Comparison of ENCODE assay signal across 15 mouse cellular contexts in genomic region chr10:33622700-33623099, GRCm38 (mm10). TPM values are rescaled to one million over a fixed set of nuclear protein-coding genes. Genes with fewer than 3 reads are reported as not detected.
DNase-seq lines count a peak whose midpoint lies in the region; ATAC-seq and TF ChIP-seq lines count a peak whose summit lies in the region.
"Had no signal": no experiment of that assay in that cellular context is flagged by ENCODE, and none has a peak within 500 bp of the region (broad histone marks: within the 10 kb centered on the region; RNA-seq: fewer than 3 reads in every experiment).

No protein-coding gene starts in this region.

- no peak for DNase-seq in layer of hippocampus, adult 2 months (ENCODE audit: low spot score in 2 of 2)
- DNase-seq in layer of hippocampus, adult 9-11 months = no peak
- no peak for DNase-seq in hindbrain, embryonic 14.5 days (ENCODE audit: low spot score)
- DNase-seq in retina, postnatal 1 day = no peak
- no peak for DNase-seq in thymus, postnatal 14 days
- DNase-seq in urinary bladder, postnatal 10 days (ENCODE audit: low spot score) = no peak
- DNase-seq: cerebellum, postnatal 36 days; gastrocnemius, postnatal 36 days; thymus, adult 18-20 months had no signal

- TF ChIP-seq CTCF in layer of hippocampus, adult 2 months (conservative IDR thresholded peaks at IDR 0.05) = no peak

- ATAC-seq in forebrain, embryonic 16.5 days = no peak
- ATAC-seq in hindbrain, embryonic 14.5 days (ENCODE audit: low FRiP score) = no peak
- no peak for ATAC-seq in midbrain, embryonic 16.5 days

- peaks cover 2% of the 10 kb centered on the region; the same call in 1 of the 2 replicates for H3K4me1 ChIP-seq in forebrain, embryonic 16.5 days (replicated peaks; ENCODE audit: control insufficient read depth, insufficient read depth, low read length)
- H3K4me1 ChIP-seq in hindbrain, embryonic 14.5 days (replicated peaks; ENCODE audit: control insufficient read depth, insufficient read depth, low read length) = peaks cover 19% of the 10 kb centered on the region
- peaks cover 25% of the 10 kb centered on the region for H3K4me1 ChIP-seq in midbrain, embryonic 16.5 days (ENCODE audit: control insufficient read depth, insufficient read depth, low read length)

- no peaks in the 10 kb centered on the region for H3K9me3 ChIP-seq in forebrain, embryonic 16.5 days (ENCODE audit: control insufficient read depth, low read length)
- H3K9me3 ChIP-seq in hindbrain, embryonic 14.5 days (ENCODE audit: control insufficient read depth, low read length) = no peaks in the 10 kb centered on the region
- H3K9me3 ChIP-seq in midbrain, embryonic 16.5 days (replicated peaks; ENCODE audit: control insufficient read depth, low read length, poor library complexity, severe bottlenecking) = no peaks in the 10 kb centered on the region
- H3K9me3 ChIP-seq: heart, embryonic 15.5 days had no signal

- peak overlapping the region; percentile 85 for H3K27ac ChIP-seq in layer of hippocampus, adult 2 months
- no peak overlapping the region for H3K27ac ChIP-seq in forebrain, embryonic 16.5 days (ENCODE audit: low read length)
- H3K27ac ChIP-seq in hindbrain, embryonic 14.5 days = no peak overlapping the region
- no peak overlapping the region for H3K27ac ChIP-seq in midbrain, embryonic 16.5 days (ENCODE audit: low read length)
- H3K27ac ChIP-seq: heart, embryonic 15.5 days; kidney, postnatal 0 days; liver, embryonic 14.5 days had no signal

- H3K9ac ChIP-seq in forebrain, embryonic 16.5 days (replicated peaks; ENCODE audit: low read depth, low read length) = no peak overlapping the region
- no peak overlapping the region for H3K9ac ChIP-seq in hindbrain, embryonic 14.5 days
- H3K9ac ChIP-seq in midbrain, embryonic 16.5 days (ENCODE audit: low read depth, low read length) = no peak overlapping the region
- H3K9ac ChIP-seq: heart, embryonic 15.5 days; liver, embryonic 14.5 days had no signal

- H3K27me3 ChIP-seq in forebrain, embryonic 16.5 days (replicated peaks; ENCODE audit: control insufficient read depth, insufficient read depth, low read length) = no peaks in the 10 kb centered on the region
- no peaks in the 10 kb centered on the region for H3K27me3 ChIP-seq in hindbrain, embryonic 14.5 days (ENCODE audit: control insufficient read depth, insufficient read depth, low read length)
- H3K27me3 ChIP-seq in midbrain, embryonic 16.5 days (ENCODE audit: control insufficient read depth, insufficient read depth, low read depth, low read length) = no peaks in the 10 kb centered on the region

- peak overlapping the region; percentile 57 for H3K4me3 ChIP-seq in layer of hippocampus, adult 2 months
- 0 out of 2 replicates have a peak overlapping the region, but pooled peaks have one; percentile 9 for H3K4me3 ChIP-seq in forebrain, embryonic 16.5 days (replicated peaks; ENCODE audit: low read length)
- H3K4me3 ChIP-seq in hindbrain, embryonic 14.5 days (replicated peaks; ENCODE audit: low read length) = peak overlapping the region; percentile 22
- peak overlapping the region; percentile 33 for H3K4me3 ChIP-seq in midbrain, embryonic 16.5 days (ENCODE audit: low read depth, low read length)
- H3K4me3 ChIP-seq: heart, embryonic 15.5 days had no signal

- H3K4me2 ChIP-seq in forebrain, embryonic 16.5 days (ENCODE audit: low read length) = peak overlapping the region; percentile 15
- H3K4me2 ChIP-seq in hindbrain, embryonic 14.5 days (replicated peaks) = peak overlapping the region; percentile 48
- H3K4me2 ChIP-seq in midbrain, embryonic 16.5 days (ENCODE audit: low read length) = peak overlapping the region; percentile 59
- H3K4me2 ChIP-seq: heart, embryonic 15.5 days had no signal

- H3K36me3 ChIP-seq in forebrain, embryonic 16.5 days (ENCODE audit: control insufficient read depth, insufficient read depth) = no peaks in the 10 kb centered on the region
- no peaks in the 10 kb centered on the region for H3K36me3 ChIP-seq in hindbrain, embryonic 14.5 days (replicated peaks; ENCODE audit: control insufficient read depth, insufficient read depth)
- no peaks in the 10 kb centered on the region for H3K36me3 ChIP-seq in midbrain, embryonic 16.5 days (ENCODE audit: control insufficient read depth, insufficient read depth, low read length)
- H3K36me3 ChIP-seq: heart, embryonic 15.5 days had no signal

- WGBS in forebrain, embryonic 16.5 days = 86% methylated on average over 8 of the region's 8 CpGs
- 83% methylated on average over 8 of the region's 8 CpGs for WGBS in hindbrain, embryonic 14.5 days
- WGBS in midbrain, embryonic 16.5 days = 82% methylated on average over 8 of the region's 8 CpGs

RNA-seq across cellular contexts. Expression of gene Clvs2, which starts 1.9 kb away (rescaled TPM):
- total RNA-seq in layer of hippocampus, adult 2 months (2021) = 100 to 1,000 TPM in 1 of 2 experiments, 10 to 100 TPM in 1; 96.7 to 102 TPM
- 10.0 and 14.0 TPM in 2 replicates for polyA plus RNA-seq in forebrain, embryonic 16.5 days (2015; fragmentation: Nextera tagmentation; extraction: Ambion mirVana)
- polyA plus RNA-seq in hindbrain, embryonic 14.5 days (2014; fragmentation: Nextera tagmentation; extraction: Ambion mirVana) = 26.6 and 29.9 TPM in 2 replicates
- polyA plus RNA-seq in midbrain, embryonic 16.5 days (2015; fragmentation: Nextera tagmentation; extraction: Ambion mirVana) = 25.1 and 26.9 TPM in 2 replicates
- total RNA-seq: monocyte, adult 5-6 weeks had no signal
- polyA plus RNA-seq: heart, embryonic 15.5 days; liver, embryonic 14.5 days had no signal
